Mouse (Mus musculus) c-Kit-positive CD71-negative TER-119-negative erythroid progenitor cells, embryonic 14.5 days (primary cell): ENCODE measurements at regions not wholly inside any gene's neighbourhood (a gene's known extent, or its start where the extent isn't known, plus 50 kb on each side); places are given as distances from the start of the nearest gene placed in this dataset.

Experiments
- DNase-seq: peaks from one replicate; pipeline ENCODE4 v3.0.0-alpha.2; 2013; ENCODE audit warnings: low read depth

GRCm38 (mm10) chr19:32881443-32881842 lies 124.1 kb downstream of the Pten start:
- no peak for DNase-seq

DNA sequence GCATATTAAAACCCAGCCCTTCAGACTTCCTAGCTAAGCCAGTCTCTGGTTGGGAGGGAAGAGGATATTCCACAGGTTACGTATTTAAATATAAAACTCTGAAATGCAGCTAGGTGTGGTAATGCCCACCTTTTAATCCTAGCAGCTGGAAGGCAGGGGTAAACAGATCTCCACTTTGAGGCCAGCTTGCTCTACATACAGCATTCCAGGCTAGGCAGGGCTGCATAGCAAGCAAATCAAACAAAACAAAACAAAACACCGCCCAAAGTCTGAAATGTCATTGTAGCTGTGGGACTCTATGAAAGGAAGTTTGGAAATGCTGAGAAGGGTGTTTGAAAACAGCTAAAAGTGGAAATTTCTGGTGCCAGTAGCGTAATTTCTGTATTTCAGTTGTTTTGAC lies 127.0 kb downstream of the Pten start:
- no peak for DNase-seq

GRCm38 (mm10) chr19:32885481-32886131 lies 128.3 kb downstream of the Pten start:
- DNase-seq: no peak

GRCm38 (mm10) chr19:32887190-32887589 lies 129.9 kb downstream of the Pten start:
- no peak for DNase-seq

- no peak for DNase-seq
Measured at GRCm38 (mm10) chr19:32888616-32889305, 131.5 kb downstream of the Pten start.

DNA sequence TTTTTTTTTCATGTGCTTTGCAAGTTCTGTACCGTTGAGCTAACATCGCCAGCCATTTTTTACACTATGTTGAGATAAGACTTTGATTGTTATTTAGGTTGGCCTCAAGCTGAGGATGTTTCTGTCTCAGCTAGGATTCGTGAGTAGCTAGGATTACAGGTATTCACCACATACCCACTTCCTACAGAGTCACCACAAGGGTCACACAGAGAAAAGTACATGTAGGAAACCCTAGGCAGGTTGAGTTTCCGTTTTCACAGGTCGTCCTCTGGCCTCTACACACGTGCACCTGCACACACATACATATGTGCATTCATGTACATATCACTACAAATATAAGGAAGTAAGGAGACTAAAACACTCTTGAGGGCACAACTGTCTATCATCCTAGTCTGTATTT lies 133.5 kb downstream of the Pten start:
- DNase-seq: no peak

- DNase-seq: no peak
Measured at GRCm38 (mm10) chr19:32892469-32892868, 135.2 kb downstream of the Pten start.

DNA sequence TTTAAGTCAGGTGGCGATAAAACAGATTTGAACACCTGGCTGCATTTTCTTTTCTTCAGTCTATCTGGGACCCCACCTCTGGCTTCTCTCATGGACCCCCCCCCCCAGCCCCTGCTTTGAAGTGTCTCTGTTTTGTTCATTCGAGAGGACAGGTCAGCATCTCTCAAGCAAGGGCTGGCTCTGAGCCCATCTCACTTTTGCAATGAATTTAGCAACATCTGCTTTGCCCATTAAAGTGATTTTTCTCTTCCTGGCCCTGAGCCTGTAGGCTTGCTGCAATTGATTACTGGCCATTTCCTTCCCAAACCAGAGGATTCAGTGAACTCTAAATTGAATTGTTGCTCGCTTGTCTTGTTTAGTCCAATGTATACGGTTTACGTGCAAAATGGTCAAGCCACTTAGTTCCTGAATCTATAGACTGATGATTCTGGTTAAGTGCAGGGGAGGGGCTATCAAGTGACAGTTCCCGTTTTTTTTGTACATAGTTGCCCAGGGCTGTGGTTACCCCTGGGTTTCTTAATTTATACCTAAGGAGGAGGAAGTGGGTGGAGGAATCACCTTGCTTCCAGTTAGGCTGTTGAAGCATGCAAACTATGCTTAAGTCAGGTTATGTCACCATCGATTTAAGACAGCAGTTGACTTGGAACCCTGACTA lies 146.3 kb downstream of the Pten start:
- peak; percentile 53 for DNase-seq

DNA sequence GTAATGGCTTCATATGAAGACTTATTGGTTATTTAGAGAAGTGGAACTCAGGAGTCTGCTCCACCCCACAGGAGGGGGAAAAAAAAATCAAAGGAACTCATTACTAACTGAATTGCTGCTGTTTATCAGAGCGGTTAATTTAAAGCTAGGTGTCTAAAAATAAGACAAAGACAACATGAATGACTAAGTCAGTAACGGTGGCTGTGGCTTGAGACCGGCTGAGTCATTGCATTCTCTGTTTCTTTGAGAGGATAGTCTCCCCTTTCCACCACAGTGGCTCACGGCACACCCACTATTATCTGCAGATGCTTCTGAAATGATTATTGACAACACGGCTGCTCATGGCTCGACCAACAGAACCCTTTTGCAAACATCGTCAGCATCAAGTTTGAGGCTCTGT lies 147.2 kb downstream of the Pten start:
- DNase-seq: peak; percentile 58

GRCm38 (mm10) chr19:32905901-32906431 lies 148.7 kb downstream of the Pten start:
- peak; percentile 50 for DNase-seq

- no peak for DNase-seq
Measured at GRCm38 (mm10) chr19:32906820-32907219, 149.5 kb downstream of the Pten start.

DNA sequence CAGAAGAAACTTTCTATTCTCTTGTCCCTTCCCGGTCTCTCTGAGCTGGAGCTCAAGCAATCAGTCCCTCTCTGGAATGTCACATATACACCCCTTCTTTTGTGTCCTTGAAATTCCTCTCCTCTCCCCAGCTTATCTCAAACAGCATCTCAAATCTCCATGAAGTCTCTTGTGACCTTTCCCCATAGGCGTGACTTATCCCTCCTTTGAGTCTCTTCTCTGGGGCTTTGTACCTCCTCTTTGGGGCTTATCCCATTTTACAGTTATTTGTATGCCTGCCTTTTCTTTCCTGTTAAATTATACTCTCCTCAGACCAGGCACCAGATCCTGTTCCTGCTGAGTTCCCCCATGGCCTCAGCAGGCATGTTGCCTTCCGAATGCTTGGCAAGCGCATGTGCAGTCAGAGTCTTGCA lies 152.8 kb downstream of the Pten start:
- no peak for DNase-seq

DNA sequence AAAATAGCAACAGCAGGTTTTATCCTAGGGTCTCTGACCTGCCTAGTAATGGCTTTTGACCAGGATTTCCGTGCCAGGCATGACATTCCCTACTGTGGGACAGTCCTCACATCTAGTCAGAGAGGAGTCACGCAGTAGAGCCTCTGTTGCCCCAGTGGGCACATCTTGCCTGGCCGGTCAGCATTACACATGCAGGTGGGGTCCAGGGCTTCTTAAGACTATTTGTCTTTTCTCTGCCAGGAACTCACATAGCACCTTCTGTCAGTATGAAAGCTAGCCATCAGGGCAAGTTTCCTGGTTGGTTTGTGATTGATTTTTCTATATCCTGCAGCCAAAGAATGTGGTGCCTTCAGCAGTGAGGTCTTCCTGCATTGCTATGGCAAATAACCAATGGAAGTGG lies 155.0 kb downstream of the Pten start:
- no peak for DNase-seq

DNA sequence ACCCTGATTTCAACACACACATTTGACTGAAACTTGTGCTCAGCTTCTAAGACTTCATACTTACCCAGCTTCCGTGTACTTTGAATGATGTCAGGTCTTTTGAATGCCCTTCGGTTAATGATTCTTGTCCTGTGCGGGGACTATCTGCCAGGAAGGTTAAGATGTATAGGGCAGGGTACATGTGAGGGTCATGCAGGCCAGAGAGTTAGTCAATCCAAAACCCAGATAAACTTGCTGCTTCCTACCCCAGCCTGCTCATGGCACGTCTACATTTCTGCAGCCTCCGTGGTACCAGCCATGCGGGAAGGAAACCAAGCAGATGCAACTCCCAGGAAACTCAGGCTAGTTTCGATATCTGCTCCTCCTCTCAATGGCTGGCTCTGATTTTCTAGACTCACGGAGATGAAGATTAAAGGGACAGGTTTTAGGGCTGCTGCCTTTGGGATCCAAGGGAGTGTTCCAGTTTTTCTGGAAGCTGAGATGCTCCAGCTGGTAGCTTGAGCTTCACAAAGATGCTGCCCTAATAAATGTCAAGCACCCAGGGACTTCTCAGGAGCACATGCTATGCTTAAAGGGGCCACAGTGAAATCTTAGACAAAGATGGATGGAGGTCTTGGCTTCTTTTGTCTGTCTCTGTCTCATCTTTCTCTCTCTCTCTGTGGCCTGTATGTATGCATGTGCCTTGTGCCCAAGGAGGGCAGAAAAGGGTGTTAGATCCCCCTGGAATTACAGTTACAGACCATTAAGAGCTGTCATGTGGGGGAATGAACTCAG lies 159.4 kb downstream of the Pten start:
- DNase-seq: no peak

GRCm38 (mm10) chr19:32921021-32921420 lies 163.7 kb downstream of the Pten start:
- no peak for DNase-seq

- DNase-seq: no peak
Measured at GRCm38 (mm10) chr19:32923911-32924310, 166.6 kb downstream of the Pten start.

GRCm38 (mm10) chr19:32925628-32926505 lies 168.6 kb downstream of the Pten start:
- DNase-seq: no peak

DNA sequence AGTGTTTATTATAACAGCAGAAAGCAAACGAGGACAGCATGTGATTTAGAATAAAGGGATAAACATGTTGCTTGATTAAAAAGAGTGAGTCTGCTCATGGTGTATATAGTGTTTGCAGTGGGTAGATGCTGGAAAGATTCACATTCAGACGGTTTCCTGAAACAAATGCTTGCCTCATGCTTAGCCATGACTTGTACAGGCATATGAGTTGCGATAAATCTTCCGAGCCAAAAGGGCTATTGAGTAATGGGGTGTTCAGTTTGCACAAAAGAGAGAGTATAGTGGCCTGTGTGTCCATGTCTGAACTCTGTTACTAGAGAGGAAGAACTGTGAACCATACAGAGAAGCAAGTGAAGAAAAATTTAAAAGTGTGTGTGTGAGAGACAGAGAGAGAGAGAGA lies 169.3 kb downstream of the Pten start:
- DNase-seq: no peak

DNA sequence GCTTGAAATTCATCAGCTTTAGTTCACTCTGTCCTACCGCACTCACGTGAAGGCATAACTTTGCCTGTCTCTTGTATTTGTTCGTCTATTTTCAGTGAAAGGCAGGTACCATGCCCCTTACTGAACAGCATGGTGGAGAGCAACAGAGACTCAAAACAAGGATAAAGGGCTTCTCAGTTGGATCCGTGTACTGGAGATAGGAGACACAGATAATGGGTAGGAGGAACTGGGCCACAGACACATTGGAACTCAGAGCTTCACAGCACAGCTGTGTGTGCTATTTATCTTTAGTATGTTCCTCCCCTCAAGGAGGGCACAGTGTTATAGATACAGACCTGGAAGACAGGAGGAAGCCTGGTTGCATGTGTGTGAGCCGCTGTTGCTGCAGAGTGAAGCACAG lies 176.4 kb downstream of the Pten start:
- DNase-seq: no peak

DNA sequence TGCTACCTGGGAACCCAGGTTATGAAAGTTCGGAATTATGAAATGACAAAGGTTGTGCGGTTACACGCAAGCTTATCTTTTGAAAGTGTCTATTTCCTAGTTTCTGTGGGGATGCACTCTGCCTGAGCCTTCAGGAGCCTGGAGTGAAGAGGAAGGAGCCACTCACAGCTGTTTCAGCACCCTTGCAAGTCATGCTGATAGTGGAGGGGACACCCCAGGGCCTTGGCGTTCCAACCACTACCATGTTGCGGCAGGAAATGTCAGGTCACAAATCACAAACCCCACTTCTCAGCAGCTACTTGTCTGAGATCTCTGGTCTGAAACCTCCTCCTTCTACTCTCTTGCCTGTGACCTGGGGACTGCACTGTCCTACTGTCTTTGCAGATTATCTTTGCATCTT lies 178.3 kb downstream of the Pten start:
- no peak for DNase-seq

DNA sequence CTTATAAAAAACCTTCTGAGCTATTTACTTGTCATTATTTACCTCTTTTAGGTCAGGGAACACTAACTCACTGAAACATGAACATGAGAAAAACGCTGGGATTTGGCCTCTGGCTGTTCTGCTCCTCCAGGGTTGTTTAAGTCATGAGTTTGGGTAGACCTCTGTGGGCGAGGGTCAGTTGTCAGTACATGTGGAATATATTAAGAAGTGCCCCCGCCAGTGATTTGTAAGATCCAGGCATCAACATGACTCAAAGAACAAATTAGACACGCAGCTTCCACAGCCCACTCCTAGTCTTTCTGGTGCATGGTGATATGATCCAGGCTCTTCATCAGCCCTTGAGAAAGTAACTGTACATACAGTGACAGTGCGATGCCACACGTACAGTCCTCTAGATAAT lies 180.3 kb downstream of the Pten start:
- no peak for DNase-seq
